Mouse (Mus musculus) lung, postnatal 0 days (tissue): ENCODE measurements around the gene 1110002E22Rik.

Experiments used
- CTCF ChIP-seq: IDR thresholded peaks from 2 replicates; pipeline ENCODE4 v1.5.1; 2016; ENCODE audit warnings: antibody characterized with exemption, mild to moderate bottlenecking
- EP300 ChIP-seq: IDR thresholded peaks from 2 replicates; pipeline ENCODE4 v1.6.1; 2016; ENCODE audit warnings: antibody characterized with exemption, mild to moderate bottlenecking, control low read depth

DNA sequence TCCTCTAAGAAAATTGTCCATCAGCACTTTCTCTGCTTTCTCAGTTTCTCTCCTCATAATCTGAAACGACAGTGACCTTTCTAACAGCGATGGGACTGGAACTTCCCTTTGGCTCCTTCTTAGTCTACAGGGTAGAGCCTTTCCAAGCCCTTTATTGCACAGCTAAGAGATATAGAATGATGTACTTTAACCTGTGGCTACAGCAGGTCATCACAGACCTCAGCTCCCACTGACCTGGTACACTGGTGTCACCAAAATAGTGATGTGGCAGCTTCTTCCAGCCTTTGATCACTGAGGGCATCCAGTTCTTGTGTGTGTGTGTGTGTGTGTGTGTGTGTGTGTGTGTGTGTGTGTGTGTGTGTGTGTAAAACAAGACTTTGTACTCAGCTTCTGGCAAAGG lies 56.6 kb downstream of the 1110002E22Rik start:
- no peak for TF ChIP-seq CTCF
- TF ChIP-seq EP300 = no peak
